In the genomic region with DNA sequence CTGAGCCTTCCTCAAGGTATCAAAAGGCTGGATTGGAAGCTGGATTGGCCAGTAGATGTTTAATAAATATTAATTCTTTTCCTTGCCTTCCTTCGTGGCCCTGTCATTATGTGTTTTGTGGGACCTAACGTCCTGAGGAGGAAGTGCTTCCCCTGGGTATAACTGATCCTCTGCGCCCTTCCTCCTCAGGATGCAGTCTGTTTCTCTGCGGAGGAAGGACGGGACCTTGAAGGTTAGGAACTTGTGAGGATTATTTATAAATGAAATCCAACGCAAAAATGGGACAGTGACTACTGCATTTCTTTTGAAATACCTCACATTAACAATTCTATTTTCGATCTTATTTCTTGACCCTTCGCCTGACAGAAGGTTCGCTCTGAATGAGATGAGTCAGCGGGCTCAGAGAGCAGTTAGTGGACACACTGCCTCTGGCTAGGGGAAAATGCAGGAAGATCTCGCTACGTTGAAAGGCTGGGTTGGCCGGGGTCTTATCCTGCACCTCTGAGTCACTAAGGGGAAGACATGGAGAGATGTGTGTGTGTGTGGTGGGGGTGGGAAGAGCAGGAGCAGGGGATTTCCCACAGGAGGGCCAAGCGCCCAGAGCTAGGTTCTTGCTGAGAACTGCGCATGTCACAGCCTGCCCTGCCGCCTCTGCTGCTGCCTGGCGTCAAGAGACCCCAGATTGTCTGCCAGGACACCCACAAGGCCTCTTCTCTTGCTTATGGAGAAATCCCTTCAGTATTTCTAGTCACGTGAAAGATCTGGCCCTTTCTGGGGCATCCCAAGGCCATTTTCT, we compare ENCODE assay signal across 1 mouse cellular context.
TF ChIP-seq lines count a peak whose summit lies in the region.

No protein-coding gene starts in this region.

TF ChIP-seq in MEL, 35 proteins besides CTCF, POLR2A, EP300 and RAD21:
- peak; percentile 24; the same call in 1 of the 2 replicates for TF ChIP-seq SIN3A (IDR thresholded peaks at IDR 0.05; ENCODE audit: low read length)
- no peak for TF ChIP-seq TCF12 (IDR thresholded peaks at IDR 0.05; ENCODE audit: low read depth, low read length)
- no peak for TF ChIP-seq ZKSCAN1 (IDR thresholded peaks at IDR 0.05; ENCODE audit: low read depth, low read length)
- TF ChIP-seq TBP (IDR thresholded peaks at IDR 0.05; ENCODE audit: low read depth, low read length): 0 out of 2 replicates have a peak, but pooled peaks have one; percentile 15
- no peak for TF ChIP-seq MAX (IDR thresholded peaks at IDR 0.05; ENCODE audit: low read length)
- TF ChIP-seq USF2 (IDR thresholded peaks at IDR 0.05; ENCODE audit: borderline replicate concordance in 1 of 2, insufficient read depth in 1 of 2, low read depth in 1 of 2, low read length in 2 of 2): no peak
- TF ChIP-seq TAL1 (IDR thresholded peaks at IDR 0.05; ENCODE audit: low read length): no peak
- no peak for TF ChIP-seq E2F4 (IDR thresholded peaks at IDR 0.05; ENCODE audit: borderline replicate concordance, low read depth, low read length)
- TF ChIP-seq RCOR1 (IDR thresholded peaks at IDR 0.05; ENCODE audit: low read depth, low read length): no peak
- peak; percentile 67 for TF ChIP-seq NRF1 (IDR thresholded peaks at IDR 0.05; ENCODE audit: insufficient read depth, low read depth, low read length, poor library complexity, severe bottlenecking)
- TF ChIP-seq MEF2A (IDR thresholded peaks at IDR 0.05; ENCODE audit: extremely low read depth, insufficient replicate concordance, low read depth, low read length, poor library complexity, severe bottlenecking): no peak
- no peak for TF ChIP-seq POLR2AphosphoS2 (IDR thresholded peaks at IDR 0.05; ENCODE audit: low read length)
- 0 out of 2 replicates have a peak, but pooled peaks have one; percentile 13 for TF ChIP-seq ETS1 (IDR thresholded peaks at IDR 0.05; ENCODE audit: low read depth, low read length)
- TF ChIP-seq HCFC1 (IDR thresholded peaks at IDR 0.05; ENCODE audit: low read depth, low read length): no peak
- no peak for TF ChIP-seq KAT2A (conservative IDR thresholded peaks at IDR 0.05; ENCODE audit: low read depth, low read length)
- TF ChIP-seq UBTF (IDR thresholded peaks at IDR 0.05; ENCODE audit: borderline replicate concordance, insufficient read depth, low read depth, low read length): no peak
- TF ChIP-seq MYC (IDR thresholded peaks at IDR 0.05; ENCODE audit: low read depth, low read length): no peak
- TF ChIP-seq CHD2 (IDR thresholded peaks at IDR 0.05; ENCODE audit: low read length): no peak
- no peak; the same call in 1 of the 2 replicates for TF ChIP-seq MYB (IDR thresholded peaks at IDR 0.05; ENCODE audit: low read depth, low read length)
- no peak for TF ChIP-seq MXI1 (IDR thresholded peaks at IDR 0.05; ENCODE audit: low read depth, low read length)
- TF ChIP-seq CHD1 (IDR thresholded peaks at IDR 0.05; ENCODE audit: low read depth, low read length): 0 out of 2 replicates have a peak, but pooled peaks have one; percentile 49
